Mouse (Mus musculus) CH12.LX (cell line): ENCODE results near the gene Slc2a13. TPM values are rescaled to one million over a fixed set of nuclear protein-coding genes. Genes with fewer than 3 reads are reported as not detected.

Experiments used
- DNase-seq: peaks from one replicate; pipeline ENCODE4 v3.0.0-alpha.2; 2013; ENCODE audit errors: extremely low read depth
- H3K27ac ChIP-seq: 2 replicates; pipeline ENCODE4 v1.5.1; 2012; ENCODE audit warnings: low read depth, mild to moderate bottlenecking, control low read depth, moderate library complexity; ENCODE audit not compliant: insufficient read depth
- H3K27me3 ChIP-seq: replicated peaks from 2 replicates; pipeline ENCODE3; 2012; ENCODE audit warnings: inconsistent platforms
- H3K36me3 ChIP-seq, 2 experiments: replicated peaks in 1 of 2; 2 replicates each; pipeline versions ENCODE3 to v1.6.1; 2012; ENCODE audit warnings: inconsistent platforms in 1 of 2, low read length in 1 of 2, mild to moderate bottlenecking in 1 of 2, mixed read lengths in 1 of 2, moderate library complexity in 1 of 2; ENCODE audit not compliant: control insufficient read depth in 1 of 2, insufficient read depth in 1 of 2
- H3K4me1 ChIP-seq, 2 experiments: 2 replicates each; pipeline ENCODE4 v1.6.1; 2012; ENCODE audit warnings: inconsistent platforms in 1 of 2, moderate library complexity in 1 of 2; ENCODE audit not compliant: insufficient read depth in 2 of 2, control insufficient read depth in 1 of 2
- H3K4me2 ChIP-seq: 2 replicates; pipeline ENCODE4 v1.6.1; 2012; ENCODE audit warnings: low read depth, mild to moderate bottlenecking, control low read depth; ENCODE audit not compliant: poor library complexity, insufficient read depth, severe bottlenecking
- H3K4me3 ChIP-seq, 3 experiments: fragments of 150-350 bp in 1 of 3; sonication (generic) in 1 of 3; replicated peaks in 1 of 3; 2 replicates each; pipeline versions ENCODE3 to v1.5.1; 2011 to 2012; ENCODE audit warnings: low read depth in 2 of 3, low read length in 2 of 3, mild to moderate bottlenecking in 2 of 3, moderate library complexity in 2 of 3, control low read depth in 1 of 3, improper control_type of control experiment in 1 of 3, inconsistent platforms in 1 of 3, mixed read lengths in 1 of 3; ENCODE audit not compliant: poor library complexity in 1 of 3
- H3K79me2 ChIP-seq: replicated peaks from 2 replicates; pipeline ENCODE4 v1.6.1; 2012; ENCODE audit warnings: mild to moderate bottlenecking, moderate library complexity; ENCODE audit not compliant: control insufficient read depth, poor library complexity, insufficient read depth, severe bottlenecking; ENCODE audit errors: extremely low read depth
- H3K9ac ChIP-seq: 2 replicates; pipeline ENCODE4 v1.6.1; 2012; ENCODE audit warnings: low read depth, mild to moderate bottlenecking, control low read depth, moderate library complexity; ENCODE audit not compliant: insufficient read depth
- H3K9me3 ChIP-seq: replicated peaks from 2 replicates; pipeline ENCODE3; 2012; ENCODE audit warnings: low read length, inconsistent platforms, mixed read lengths
- CHD1 ChIP-seq: IDR thresholded peaks from 2 replicates; pipeline ENCODE4 v1.6.1; 2012; ENCODE audit warnings: low read depth, low read length, improper control_type of control experiment, inconsistent platforms
- CTCF ChIP-seq, 2 experiments: IDR thresholded peaks in 1 of 2; conservative IDR thresholded peaks in 1 of 2; 2 replicates each; pipeline ENCODE4 v1.5.1; 2011 to 2012; ENCODE audit warnings: low read depth in 2 of 2, low read length in 2 of 2, improper control_type of control experiment in 1 of 2, inconsistent platforms in 1 of 2, mild to moderate bottlenecking in 1 of 2, moderate library complexity in 1 of 2
- E2F4 ChIP-seq: IDR thresholded peaks from 2 replicates; pipeline ENCODE4 v1.6.1; 2011; ENCODE audit warnings: low read depth, low read length, improper control_type of control experiment; ENCODE audit not compliant: insufficient replicate concordance
- EP300 ChIP-seq: IDR thresholded peaks from 2 replicates; pipeline ENCODE4 v1.6.1; 2011; ENCODE audit warnings: low read length, improper control_type of control experiment
- GABPA ChIP-seq: IDR thresholded peaks from 2 replicates; pipeline ENCODE4 v1.6.1; 2012; ENCODE audit warnings: low read depth, low read length, improper control_type of control experiment, inconsistent platforms; ENCODE audit not compliant: insufficient replicate concordance
- HCFC1 ChIP-seq: IDR thresholded peaks from 2 replicates; pipeline ENCODE4 v1.6.1; 2012; ENCODE audit warnings: low read depth, mild to moderate bottlenecking, inconsistent platforms, low read length, improper control_type of control experiment
- IRF4 ChIP-seq: IDR thresholded peaks from 2 replicates; pipeline ENCODE4 v1.6.1; 2014; ENCODE audit warnings: low read depth, mild to moderate bottlenecking, inconsistent platforms, low read length, improper control_type of control experiment
- JUN ChIP-seq: IDR thresholded peaks from 2 replicates; pipeline ENCODE4 v1.6.1; 2011; ENCODE audit warnings: low read depth, mild to moderate bottlenecking, low read length, improper control_type of control experiment, moderate library complexity; ENCODE audit not compliant: insufficient read depth
- JUND ChIP-seq: conservative IDR thresholded peaks from 2 replicates; pipeline ENCODE4 v1.6.1; 2011; ENCODE audit warnings: low read depth, low read length, improper control_type of control experiment
- KAT2A ChIP-seq: IDR thresholded peaks from 2 replicates; pipeline ENCODE4 v1.6.1; 2012; ENCODE audit warnings: low read length, improper control_type of control experiment, inconsistent platforms; ENCODE audit not compliant: insufficient replicate concordance
- MAZ ChIP-seq: IDR thresholded peaks from 2 replicates; pipeline ENCODE4 v1.6.1; 2012; ENCODE audit warnings: low read depth, mild to moderate bottlenecking, inconsistent platforms, low read length, improper control_type of control experiment, moderate library complexity
- MEF2A ChIP-seq: IDR thresholded peaks from 2 replicates; pipeline ENCODE4 v1.6.1; 2014; ENCODE audit warnings: low read depth, mild to moderate bottlenecking, inconsistent platforms, low read length, improper control_type of control experiment, borderline replicate concordance
- MYC ChIP-seq: IDR thresholded peaks from 2 replicates; pipeline ENCODE4 v1.6.1; 2011; ENCODE audit warnings: low read depth, mild to moderate bottlenecking, improper control_type of control experiment, low read length
- NELFE ChIP-seq: IDR thresholded peaks from 2 replicates; pipeline ENCODE4 v1.6.1; 2011; ENCODE audit warnings: low read depth, low read length, improper control_type of control experiment
- RCOR1 ChIP-seq: conservative IDR thresholded peaks from 2 replicates; pipeline ENCODE4 v1.6.1; 2012; ENCODE audit warnings: low read depth, mild to moderate bottlenecking, inconsistent platforms, low read length, improper control_type of control experiment
- SIN3A ChIP-seq: IDR thresholded peaks from 2 replicates; pipeline ENCODE4 v1.6.1; 2012; ENCODE audit warnings: low read length, improper control_type of control experiment, inconsistent platforms
- SMC3 ChIP-seq: IDR thresholded peaks from 2 replicates; pipeline ENCODE4 v1.6.1; 2011; ENCODE audit warnings: low read depth, low read length, improper control_type of control experiment
- USF1 ChIP-seq: IDR thresholded peaks from 2 replicates; pipeline ENCODE4 v1.6.1; 2014; ENCODE audit warnings: low read depth, mild to moderate bottlenecking, inconsistent platforms, low read length, improper control_type of control experiment
- USF2 ChIP-seq: conservative IDR thresholded peaks from 2 replicates; pipeline ENCODE4 v1.6.1; 2011; ENCODE audit warnings: low read depth, low read length, improper control_type of control experiment
- dilution Hi-C: fragments of 300-500 bp; cut with MboI; formaldehyde crosslinking; loops from 2 replicates; pipeline ENCODE4 v1.14.3; 2020; ENCODE audit warnings: low sequenced_read_pairs; ENCODE audit not compliant: extremely low pct_unique_long_range_greater_than_20kb, extremely low pct_ligation_motif_present
- in situ Hi-C: fragments of 300-500 bp; cut with MboI; formaldehyde crosslinking; loops from 3 replicates; pipeline ENCODE4 v1.14.3; 2019; ENCODE audit warnings: low sequenced_read_pairs, low pct_ligation_motif_present, low pct_unique_long_range_greater_than_20kb, mixed read lengths
- polyA plus RNA-seq: library from polyadenylated mRNA; unstranded; fragments of >175 nt; gene quantifications from 2 replicates; pipeline ENCODE4 v1.2.1, GENCODE M21; 2012; ENCODE audit warnings: low read depth; ENCODE audit not compliant: insufficient read length
- total RNA-seq, 2 experiments: library from RNA; depleted of rRNA; stranded (reverse); fragments of 300-350 nt in 1 of 2; fragments of >200 nt in 1 of 2; gene quantifications; 2 replicates each; pipeline ENCODE4 v1.2.3; 2012 to 2014

Slc2a13 gene
- total and polyA plus RNA-seq, 3 experiments: not detected

- H3K4me3 ChIP-seq: no peak overlapping the region
- H3K79me2 ChIP-seq: no peaks in the 10 kb centered on the region
- H3K4me2 ChIP-seq: no peak overlapping the region
- H3K4me1 ChIP-seq: no peaks in the 10 kb centered on the region
- no peaks in the 10 kb centered on the region for H3K36me3 ChIP-seq
- H3K9ac ChIP-seq: no peak overlapping the region
- in situ Hi-C loops (no loop called here), dilution Hi-C loops (no loop called here)
- H3K27ac ChIP-seq: no peak overlapping the region
- H3K9me3 ChIP-seq: peaks cover 66% of the 10 kb centered on the region
- DNase-seq: no peak
- TF ChIP-seq MEF2A: no peak
- TF ChIP-seq KAT2A: no peak
- TF ChIP-seq SMC3: no peak
- TF ChIP-seq JUN: no peak
- no peak for TF ChIP-seq NELFE
- TF ChIP-seq CHD1: no peak
- TF ChIP-seq IRF4: no peak
- no peak for TF ChIP-seq USF2
- no peak for TF ChIP-seq MAZ
- TF ChIP-seq SIN3A: no peak
- TF ChIP-seq CTCF (conservative IDR thresholded peaks at IDR 0.05 in 1 of 2, IDR thresholded peaks at IDR 0.05 in 1 of 2; ENCODE audit: low read depth in 2 of 2, low read length in 2 of 2): no peak
- no peak for TF ChIP-seq RCOR1
- no peak for TF ChIP-seq EP300
- H3K27me3 ChIP-seq: no peaks in the 10 kb centered on the region
Measured at GRCm38 (mm10) chr15:91608811-91609210, 35.8 kb upstream of the Slc2a13 start.

GRCm38 (mm10) chr15:91601197-91601596 is 28.1 kb upstream of the Slc2a13 start:
- no peak overlapping the region for H3K27ac ChIP-seq
- DNase-seq: no peak
- H3K9ac ChIP-seq: no peak overlapping the region
- H3K4me2 ChIP-seq: no peak overlapping the region
- dilution Hi-C loops: no loop called here
- no peaks in the 10 kb centered on the region for H3K79me2 ChIP-seq
- in situ Hi-C loops: no loop called here
- peaks cover 62% of the 10 kb centered on the region for H3K9me3 ChIP-seq
- no peaks in the 10 kb centered on the region for H3K4me1 ChIP-seq
- H3K36me3 ChIP-seq: no peaks in the 10 kb centered on the region
- TF ChIP-seq MYC (no peak), JUND (no peak), GABPA (no peak), HCFC1 (no peak), USF1 (no peak), E2F4 (no peak)
- no peaks in the 10 kb centered on the region for H3K27me3 ChIP-seq
- no peak overlapping the region for H3K4me3 ChIP-seq
